Mouse (Mus musculus) CH12.LX (cell line): ENCODE results near the gene Cep41. TPM values are rescaled to one million over a fixed set of nuclear protein-coding genes. Genes with fewer than 3 reads are reported as not detected.

Experiments
- DNase-seq: peaks from one replicate; pipeline ENCODE4 v3.0.0-alpha.2; 2013; ENCODE audit errors: extremely low read depth
- H3K27ac ChIP-seq: 2 replicates; pipeline ENCODE4 v1.5.1; 2012; ENCODE audit warnings: low read depth, mild to moderate bottlenecking, control low read depth, moderate library complexity; ENCODE audit not compliant: insufficient read depth
- H3K27me3 ChIP-seq: replicated peaks from 2 replicates; pipeline ENCODE3; 2012; ENCODE audit warnings: inconsistent platforms
- H3K36me3 ChIP-seq, 2 experiments: replicated peaks in 1 of 2; 2 replicates each; pipeline versions ENCODE3 to v1.6.1; 2012; ENCODE audit warnings: inconsistent platforms in 1 of 2, low read length in 1 of 2, mild to moderate bottlenecking in 1 of 2, mixed read lengths in 1 of 2, moderate library complexity in 1 of 2; ENCODE audit not compliant: control insufficient read depth in 1 of 2, insufficient read depth in 1 of 2
- H3K4me1 ChIP-seq, 2 experiments: 2 replicates each; pipeline ENCODE4 v1.6.1; 2012; ENCODE audit warnings: inconsistent platforms in 1 of 2, moderate library complexity in 1 of 2; ENCODE audit not compliant: insufficient read depth in 2 of 2, control insufficient read depth in 1 of 2
- H3K4me2 ChIP-seq: 2 replicates; pipeline ENCODE4 v1.6.1; 2012; ENCODE audit warnings: low read depth, mild to moderate bottlenecking, control low read depth; ENCODE audit not compliant: poor library complexity, insufficient read depth, severe bottlenecking
- H3K4me3 ChIP-seq, 3 experiments: fragments of 150-350 bp in 1 of 3; sonication (generic) in 1 of 3; replicated peaks in 1 of 3; 2 replicates each; pipeline versions ENCODE3 to v1.5.1; 2011 to 2012; ENCODE audit warnings: low read depth in 2 of 3, low read length in 2 of 3, mild to moderate bottlenecking in 2 of 3, moderate library complexity in 2 of 3, control low read depth in 1 of 3, improper control_type of control experiment in 1 of 3, inconsistent platforms in 1 of 3, mixed read lengths in 1 of 3; ENCODE audit not compliant: poor library complexity in 1 of 3
- H3K79me2 ChIP-seq: replicated peaks from 2 replicates; pipeline ENCODE4 v1.6.1; 2012; ENCODE audit warnings: mild to moderate bottlenecking, moderate library complexity; ENCODE audit not compliant: control insufficient read depth, poor library complexity, insufficient read depth, severe bottlenecking; ENCODE audit errors: extremely low read depth
- H3K9ac ChIP-seq: 2 replicates; pipeline ENCODE4 v1.6.1; 2012; ENCODE audit warnings: low read depth, mild to moderate bottlenecking, control low read depth, moderate library complexity; ENCODE audit not compliant: insufficient read depth
- H3K9me3 ChIP-seq: replicated peaks from 2 replicates; pipeline ENCODE3; 2012; ENCODE audit warnings: low read length, inconsistent platforms, mixed read lengths
- CHD1 ChIP-seq: IDR thresholded peaks from 2 replicates; pipeline ENCODE4 v1.6.1; 2012; ENCODE audit warnings: low read depth, low read length, improper control_type of control experiment, inconsistent platforms
- CHD2 ChIP-seq: IDR thresholded peaks from 2 replicates; pipeline ENCODE4 v1.6.1; 2011; ENCODE audit warnings: low read length, improper control_type of control experiment
- ELF1 ChIP-seq: IDR thresholded peaks from 2 replicates; pipeline ENCODE4 v1.6.1; 2014; ENCODE audit warnings: low read depth, mild to moderate bottlenecking, inconsistent platforms, low read length, improper control_type of control experiment
- IRF4 ChIP-seq: IDR thresholded peaks from 2 replicates; pipeline ENCODE4 v1.6.1; 2014; ENCODE audit warnings: low read depth, mild to moderate bottlenecking, inconsistent platforms, low read length, improper control_type of control experiment
- JUN ChIP-seq: IDR thresholded peaks from 2 replicates; pipeline ENCODE4 v1.6.1; 2011; ENCODE audit warnings: low read depth, mild to moderate bottlenecking, low read length, improper control_type of control experiment, moderate library complexity; ENCODE audit not compliant: insufficient read depth
- KAT2A ChIP-seq: IDR thresholded peaks from 2 replicates; pipeline ENCODE4 v1.6.1; 2012; ENCODE audit warnings: low read length, improper control_type of control experiment, inconsistent platforms; ENCODE audit not compliant: insufficient replicate concordance
- MAX ChIP-seq: IDR thresholded peaks from 2 replicates; pipeline ENCODE4 v1.6.1; 2011; ENCODE audit warnings: low read length, improper control_type of control experiment
- MAZ ChIP-seq: IDR thresholded peaks from 2 replicates; pipeline ENCODE4 v1.6.1; 2012; ENCODE audit warnings: low read depth, mild to moderate bottlenecking, inconsistent platforms, low read length, improper control_type of control experiment, moderate library complexity
- MXI1 ChIP-seq: IDR thresholded peaks from 2 replicates; pipeline ENCODE4 v1.6.1; 2011; ENCODE audit warnings: mild to moderate bottlenecking, low read depth, low read length, improper control_type of control experiment
- NELFE ChIP-seq: IDR thresholded peaks from 2 replicates; pipeline ENCODE4 v1.6.1; 2011; ENCODE audit warnings: low read depth, low read length, improper control_type of control experiment
- NRF1 ChIP-seq: IDR thresholded peaks from 2 replicates; pipeline ENCODE4 v1.6.1; 2014; ENCODE audit warnings: low read depth, mild to moderate bottlenecking, inconsistent platforms, low read length, improper control_type of control experiment, moderate library complexity
- PAX5 ChIP-seq: IDR thresholded peaks from 2 replicates; pipeline ENCODE4 v1.6.1; 2012; ENCODE audit warnings: low read length, inconsistent platforms, mixed read lengths
- POLR2AphosphoS2 ChIP-seq: IDR thresholded peaks from 2 replicates; pipeline ENCODE4 v1.6.1; 2011; ENCODE audit warnings: low read depth, low read length, improper control_type of control experiment
- RAD21 ChIP-seq: IDR thresholded peaks from 2 replicates; pipeline ENCODE4 v1.6.1; 2011; ENCODE audit warnings: low read depth, mild to moderate bottlenecking, low read length, improper control_type of control experiment, moderate library complexity
- SMC3 ChIP-seq: IDR thresholded peaks from 2 replicates; pipeline ENCODE4 v1.6.1; 2011; ENCODE audit warnings: low read depth, low read length, improper control_type of control experiment
- TCF12 ChIP-seq: IDR thresholded peaks from 2 replicates; pipeline ENCODE4 v1.6.1; 2014; ENCODE audit warnings: low read depth, mild to moderate bottlenecking, inconsistent platforms, low read length, improper control_type of control experiment
- UBTF ChIP-seq: IDR thresholded peaks from 2 replicates; pipeline ENCODE4 v1.6.1; 2012; ENCODE audit warnings: low read depth, mild to moderate bottlenecking, inconsistent platforms, low read length, improper control_type of control experiment, moderate library complexity
- USF1 ChIP-seq: IDR thresholded peaks from 2 replicates; pipeline ENCODE4 v1.6.1; 2014; ENCODE audit warnings: low read depth, mild to moderate bottlenecking, inconsistent platforms, low read length, improper control_type of control experiment
- USF2 ChIP-seq: conservative IDR thresholded peaks from 2 replicates; pipeline ENCODE4 v1.6.1; 2011; ENCODE audit warnings: low read depth, low read length, improper control_type of control experiment
- ZC3H11A ChIP-seq: IDR thresholded peaks from 2 replicates; pipeline ENCODE4 v1.6.1; 2012; ENCODE audit warnings: low read depth, mild to moderate bottlenecking, inconsistent platforms, low read length, improper control_type of control experiment
- ZKSCAN1 ChIP-seq: IDR thresholded peaks from 2 replicates; pipeline ENCODE4 v1.6.1; 2012; ENCODE audit warnings: low read depth, inconsistent platforms, low read length, improper control_type of control experiment, borderline replicate concordance
- ZMIZ1 ChIP-seq: IDR thresholded peaks from 2 replicates; pipeline ENCODE4 v1.6.1; 2012; ENCODE audit warnings: low read depth, mild to moderate bottlenecking, inconsistent platforms, low read length, improper control_type of control experiment
- ZNF384 ChIP-seq: IDR thresholded peaks from 2 replicates; pipeline ENCODE4 v1.6.1; 2012; ENCODE audit warnings: low read depth, low read length, improper control_type of control experiment, inconsistent platforms
- dilution Hi-C: fragments of 300-500 bp; cut with MboI; formaldehyde crosslinking; loops from 2 replicates; pipeline ENCODE4 v1.14.3; 2020; ENCODE audit warnings: low sequenced_read_pairs; ENCODE audit not compliant: extremely low pct_unique_long_range_greater_than_20kb, extremely low pct_ligation_motif_present
- in situ Hi-C: fragments of 300-500 bp; cut with MboI; formaldehyde crosslinking; loops from 3 replicates; pipeline ENCODE4 v1.14.3; 2019; ENCODE audit warnings: low sequenced_read_pairs, low pct_ligation_motif_present, low pct_unique_long_range_greater_than_20kb, mixed read lengths
- polyA plus RNA-seq: library from polyadenylated mRNA; unstranded; fragments of >175 nt; gene quantifications from 2 replicates; pipeline ENCODE4 v1.2.1, GENCODE M21; 2012; ENCODE audit warnings: low read depth; ENCODE audit not compliant: insufficient read length
- total RNA-seq, 2 experiments: library from RNA; depleted of rRNA; stranded (reverse); fragments of 300-350 nt in 1 of 2; fragments of >200 nt in 1 of 2; gene quantifications; 2 replicates each; pipeline ENCODE4 v1.2.3; 2012 to 2014

Gene Cep41
- total and polyA plus RNA-seq, 3 experiments = 4.2 to 11.4 (median 8.7) TPM

DNA sequence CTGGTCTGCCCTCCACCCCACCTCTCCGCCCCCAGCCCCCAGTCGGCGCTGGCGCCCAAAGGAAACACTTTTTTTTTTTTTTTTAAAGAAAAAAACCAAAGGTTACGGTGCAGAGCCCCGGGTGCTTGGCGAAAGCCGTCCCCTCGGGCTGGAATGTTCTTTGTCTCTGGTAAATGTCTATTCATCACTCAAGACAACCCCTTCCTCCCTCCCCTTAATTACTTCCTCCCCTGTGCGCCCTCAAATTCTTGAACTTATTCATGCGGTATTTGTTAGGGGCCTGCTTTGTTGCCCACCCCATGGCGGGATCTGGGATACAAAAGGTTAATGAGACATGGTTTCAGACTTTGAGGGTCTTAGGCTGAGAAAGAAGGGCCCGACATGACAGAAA is 42.8 kb upstream of the Cep41 start:
- no peak overlapping the region for H3K4me2 ChIP-seq
- TF ChIP-seq ZC3H11A (no peak), CHD2 (no peak), KAT2A (no peak), USF2 (no peak), CHD1 (no peak), ZMIZ1 (no peak), SMC3 (no peak)
- dilution Hi-C loops (no loop called here), in situ Hi-C loops (no loop called here)
- H3K79me2 ChIP-seq = no peaks in the 10 kb centered on the region
- H3K27me3 ChIP-seq = no peaks in the 10 kb centered on the region
- H3K9me3 ChIP-seq = peaks cover 25% of the 10 kb centered on the region
- DNase-seq = no peak
- no peaks in the 10 kb centered on the region for H3K4me1 ChIP-seq
- H3K9ac ChIP-seq = no peak overlapping the region
- no peak overlapping the region for H3K4me3 ChIP-seq
- H3K27ac ChIP-seq = no peak overlapping the region
- no peaks in the 10 kb centered on the region for H3K36me3 ChIP-seq

DNA sequence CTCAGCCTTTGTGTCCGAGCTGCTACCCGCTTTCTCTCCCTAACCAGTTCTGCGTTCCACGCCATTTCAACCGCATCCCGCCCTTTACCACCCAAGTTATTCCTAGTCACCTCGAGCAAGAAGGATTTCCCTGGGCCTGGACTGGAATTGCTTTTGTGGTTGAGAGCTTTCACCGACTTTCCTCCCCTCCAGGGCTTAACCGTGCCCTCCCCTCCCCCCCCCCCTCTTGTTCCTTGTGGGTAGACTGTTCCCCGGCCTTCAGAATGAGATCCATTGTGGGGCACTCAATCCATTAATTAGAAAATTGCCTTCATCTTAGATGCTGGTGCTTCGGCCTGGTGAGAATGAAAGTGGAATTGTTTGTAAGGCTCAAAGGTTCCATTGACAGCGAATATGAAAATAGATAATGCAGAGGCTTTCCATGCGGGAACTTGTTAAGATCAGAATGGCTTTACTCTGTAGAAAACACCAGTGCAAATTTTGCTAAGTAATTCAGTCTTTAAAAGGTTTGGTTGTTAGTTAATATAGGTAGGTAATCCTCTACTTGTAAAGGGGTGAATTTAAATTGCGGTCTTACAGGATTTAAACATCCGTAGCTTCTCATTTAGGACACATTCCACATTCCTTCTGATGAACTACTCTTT is 42.3 kb upstream of the Cep41 start:
- no peak overlapping the region for H3K4me2 ChIP-seq
- dilution Hi-C loops = no loop called here

More for the DNA sequence above, 42.3 kb upstream of the Cep41 start:
- Histone ChIP-seq H3K9ac (no peak overlapping the region), H3K27me3 (no peaks in the 10 kb centered on the region), H3K4me1 (no peaks in the 10 kb centered on the region), H3K36me3 (no peaks in the 10 kb centered on the region), H3K79me2 (no peaks in the 10 kb centered on the region), H3K27ac (no peak overlapping the region)
- TF ChIP-seq ZMIZ1 (no peak), CHD2 (no peak), ZNF384 (no peak), CHD1 (no peak), POLR2AphosphoS2 (no peak), PAX5 (no peak), MAX (no peak), MXI1 (no peak), ZKSCAN1 (no peak), MAZ (no peak), TCF12 (no peak), ZC3H11A (no peak), UBTF (no peak), NELFE (no peak), NRF1 (no peak), RAD21 (no peak), USF1 (no peak), IRF4 (no peak), ELF1 (no peak), JUN (no peak)
- TF ChIP-seq, all 38 proteins: peak for 0
- Histone ChIP-seq H3K4me3 (no peak overlapping the region), H3K9me3 (peaks cover 25% of the 10 kb centered on the region)
- in situ Hi-C loops = no loop called here
- DNase-seq = no peak
